Mouse (Mus musculus): ENCODE data around the gene Upk1b.
"Not testable (repeated sequence)": the region's sequence is repeated elsewhere in the genome, so short reads cannot be mapped to it uniquely, and the experiment has no call there.

Upk1b gene

GRCm38 (mm10) chr16:38800091-38800490 lies at the start of gene Upk1b:
Gene Upk1b, minus strand, starts transcription at chr16:38800328.
- no peak for DNase-seq (ENCODE audit: low read depth, low spot score)

DNA sequence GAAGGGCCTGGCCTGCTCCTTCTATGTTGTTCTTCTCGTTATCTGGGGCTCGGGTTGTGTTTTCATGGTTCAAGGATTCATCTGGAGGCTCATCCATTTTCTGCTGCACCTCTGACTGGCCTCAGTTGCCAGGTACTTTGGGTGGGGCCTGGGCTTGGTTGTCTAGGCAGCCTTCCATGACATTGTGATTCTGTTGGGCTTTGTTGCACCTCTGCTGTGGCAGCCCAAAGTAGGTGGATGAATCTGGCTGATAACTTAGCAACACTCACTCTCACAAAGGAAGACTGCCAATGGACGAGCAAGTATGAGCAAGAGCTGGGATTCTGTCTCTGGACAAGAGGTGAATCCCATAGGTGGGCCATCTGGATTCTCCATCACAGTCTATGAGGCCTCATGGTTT lies 28.5 kb upstream of the Upk1b start, which contains the start of gene 4930435E12Rik:
Gene 4930435E12Rik (minus strand): TSS at position 101 of the 400 bp plus-strand sequence.
- DNase-seq (ENCODE audit: low read depth, low spot score), result no peak

- DNase-seq (ENCODE audit: low read depth, low spot score), result no peak
These were observed 12.4 kb upstream of the Upk1b start for GRCm38 (mm10) chr16:38812521-38812920.

DNA sequence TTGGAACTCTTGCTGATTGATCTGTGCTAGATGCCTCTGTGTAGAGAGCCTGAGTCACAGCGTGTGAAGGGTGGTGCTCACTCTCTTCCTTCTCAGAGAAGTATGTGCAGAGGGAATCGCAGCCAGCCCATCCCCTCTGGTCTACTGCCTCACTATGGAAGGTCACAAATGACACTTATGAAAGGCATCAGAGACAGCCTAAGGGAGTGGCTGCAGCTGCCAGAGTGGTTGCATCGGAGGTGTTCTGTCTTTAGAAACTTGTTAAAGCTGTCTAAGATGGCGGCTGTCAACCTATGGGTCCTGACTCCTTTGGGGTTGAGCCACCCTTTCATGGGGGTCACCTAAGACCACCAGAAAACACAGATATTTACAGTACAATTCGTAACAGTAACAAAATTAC lies 10.1 kb upstream of the Upk1b start:
- no peak for DNase-seq (ENCODE audit: low read depth, low spot score)

GRCm38 (mm10) chr16:38807796-38808195 lies 7.7 kb upstream of the Upk1b start:
- not testable (repeated sequence) for DNase-seq (ENCODE audit: low read depth, low spot score)

DNA sequence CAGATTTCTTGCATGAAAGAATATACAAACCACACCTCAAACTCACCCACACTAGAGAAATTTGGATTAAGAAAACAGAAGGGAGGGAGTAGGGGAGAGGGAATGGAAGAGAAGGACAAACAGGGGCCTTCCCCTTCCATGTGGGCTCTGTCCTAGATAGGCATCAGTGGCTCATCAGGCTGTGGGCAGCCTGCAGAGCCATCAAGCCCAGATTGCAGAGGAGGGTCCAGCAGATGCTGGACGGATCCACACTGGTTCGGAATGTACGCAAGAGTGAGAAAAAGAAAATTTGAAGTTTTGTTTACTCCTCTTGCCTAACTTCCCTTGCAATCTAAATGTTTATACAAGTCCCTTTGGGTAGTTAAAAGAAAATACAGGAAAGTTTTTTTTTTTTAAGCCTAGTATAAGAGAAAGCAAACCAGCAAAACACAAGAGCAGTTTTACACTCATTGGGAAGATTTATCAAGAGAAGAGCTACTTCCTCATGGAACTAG lies 1.1 kb downstream of the Upk1b start:
- no peak for DNase-seq (ENCODE audit: low read depth, low spot score)

- DNase-seq (ENCODE audit: low read depth, low spot score), result no peak
These were observed 7.0 kb downstream of the Upk1b start for GRCm38 (mm10) chr16:38793120-38793519.

- DNase-seq (ENCODE audit: low read depth, low spot score), result no peak
These were observed 10.2 kb downstream of the Upk1b start for GRCm38 (mm10) chr16:38789966-38790365.

- DNase-seq (ENCODE audit: low read depth, low spot score), result no peak
These were observed 11.1 kb downstream of the Upk1b start for GRCm38 (mm10) chr16:38789016-38789415.

GRCm38 (mm10) chr16:38785301-38785700 lies 14.8 kb downstream of the Upk1b start:
- DNase-seq (ENCODE audit: low read depth, low spot score), result no peak

DNA sequence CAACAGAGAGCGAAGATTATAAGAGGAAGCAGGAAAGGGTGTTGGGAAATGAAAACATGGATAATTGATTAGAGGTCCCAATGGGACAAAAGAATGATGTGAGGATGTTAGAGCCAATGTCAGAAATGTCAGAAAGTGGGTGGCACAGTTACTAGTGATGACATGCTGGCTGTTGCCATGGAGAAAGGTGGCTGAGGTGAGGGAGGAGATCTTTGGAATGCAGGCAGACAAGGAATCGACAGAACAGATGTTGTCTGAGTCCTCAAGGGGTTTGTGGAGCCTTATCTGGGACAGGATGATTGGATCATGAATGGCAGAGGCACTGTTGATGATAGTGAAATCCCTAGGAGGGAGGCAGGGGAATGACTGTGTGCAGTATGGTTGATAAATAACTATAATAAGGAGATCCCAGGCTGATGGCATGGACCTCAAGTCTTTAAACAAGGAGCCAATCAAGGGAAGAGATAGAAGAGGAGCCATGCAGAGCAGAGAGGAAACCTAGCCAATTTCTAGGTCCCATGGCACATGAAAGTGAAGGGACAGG lies 17.5 kb downstream of the Upk1b start:
- no peak for DNase-seq (ENCODE audit: low read depth, low spot score)

GRCm38 (mm10) chr16:38781946-38782345 lies 18.2 kb downstream of the Upk1b start:
- DNase-seq (ENCODE audit: low read depth, low spot score), result no peak

DNA sequence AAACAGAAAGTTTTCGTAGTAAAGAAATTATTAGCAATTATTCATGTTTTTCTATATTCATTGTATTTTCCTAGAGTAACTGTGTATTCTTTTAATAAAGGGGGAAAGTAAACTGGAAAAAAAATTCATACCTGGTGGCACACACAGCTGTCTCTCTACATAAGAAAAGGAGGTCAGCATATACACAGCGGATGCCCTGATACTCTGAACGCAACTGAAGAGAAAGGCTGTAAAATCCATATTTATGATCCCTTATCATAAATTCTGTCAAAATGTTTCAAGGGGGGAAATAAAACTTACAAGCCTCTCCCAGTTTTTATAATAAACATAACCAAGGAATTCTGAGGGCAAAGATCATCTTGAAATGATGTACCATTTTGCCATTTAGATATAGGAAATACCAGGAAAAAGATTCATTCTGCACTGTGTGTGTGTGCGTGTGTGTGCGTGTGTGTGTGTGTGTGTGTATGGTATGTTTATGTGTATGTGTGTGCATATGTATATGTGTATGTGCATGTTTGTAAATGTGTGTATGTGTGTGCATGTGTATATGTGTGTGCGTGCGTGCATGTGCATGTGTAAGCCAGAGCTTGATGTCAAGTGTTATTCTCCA lies 19.1 kb downstream of the Upk1b start:
- DNase-seq (ENCODE audit: low read depth, low spot score), result no peak

- no peak for DNase-seq (ENCODE audit: low read depth, low spot score)
These were observed 23.8 kb downstream of the Upk1b start for GRCm38 (mm10) chr16:38776342-38776741.

DNA sequence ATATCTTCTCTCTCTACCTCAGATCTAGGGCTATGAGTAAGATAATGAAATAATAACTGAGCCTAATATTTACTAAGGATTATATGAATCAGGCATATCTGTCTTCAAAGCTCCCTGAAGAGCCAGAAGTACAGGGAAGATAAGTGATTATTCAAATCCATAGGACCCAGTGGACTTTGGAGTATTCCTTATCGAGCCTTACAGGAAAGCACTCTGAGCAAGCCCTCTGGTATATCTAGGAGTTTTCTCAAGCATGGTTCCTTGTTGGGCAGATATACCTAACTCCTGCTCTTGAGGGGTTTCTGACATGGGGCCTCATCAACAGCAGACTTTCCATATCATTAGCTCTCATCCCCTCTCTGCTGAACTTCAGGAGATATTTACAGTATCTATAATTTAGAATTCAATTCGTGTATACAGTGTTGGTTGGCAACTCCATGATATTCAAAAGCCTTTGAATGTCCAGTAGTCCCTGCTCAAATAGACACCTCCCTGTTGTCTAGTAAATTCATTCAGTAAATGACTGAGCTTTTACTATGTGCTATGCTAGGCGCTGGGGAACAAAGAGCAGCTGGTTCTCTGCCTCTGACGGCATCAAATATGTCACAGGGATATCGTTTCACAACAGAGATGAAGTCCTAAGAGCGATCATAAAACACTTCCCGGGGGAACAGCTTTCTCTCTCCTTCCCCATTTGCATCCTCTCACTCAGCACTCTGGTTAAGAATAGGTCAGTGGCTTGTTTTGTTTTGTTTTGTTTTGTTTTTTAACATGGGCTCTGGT lies 25.0 kb downstream of the Upk1b start:
- no peak for DNase-seq (ENCODE audit: low read depth, low spot score)

DNA sequence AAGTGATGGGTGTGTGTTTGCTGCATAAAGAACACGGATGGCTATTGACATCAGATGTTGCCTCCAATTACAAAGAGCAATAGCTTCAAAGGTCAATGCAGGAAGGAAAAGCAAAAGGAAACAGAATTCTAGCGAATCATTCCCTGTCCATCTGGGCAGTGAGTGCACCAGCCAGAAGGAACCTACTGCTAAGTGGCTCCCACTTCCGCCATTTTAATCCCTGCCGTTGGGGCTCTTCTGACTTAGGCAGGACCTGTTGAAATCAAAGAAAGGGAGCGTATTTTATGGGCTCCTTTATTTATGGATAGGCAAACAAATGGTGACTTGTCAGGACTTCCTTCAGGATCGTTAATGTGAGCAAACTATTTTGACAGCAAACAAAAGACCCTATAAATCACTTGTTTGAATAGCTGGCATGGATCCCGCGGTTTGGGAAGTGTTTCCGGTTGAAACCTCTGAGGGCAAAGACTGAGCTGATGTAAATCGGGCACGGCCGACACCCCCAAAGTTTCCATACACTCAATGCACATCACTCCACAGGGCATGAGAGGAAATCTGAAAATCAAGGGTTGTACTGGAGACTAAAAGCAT lies 27.1 kb downstream of the Upk1b start:
- no peak for DNase-seq (ENCODE audit: low read depth, low spot score)

DNA sequence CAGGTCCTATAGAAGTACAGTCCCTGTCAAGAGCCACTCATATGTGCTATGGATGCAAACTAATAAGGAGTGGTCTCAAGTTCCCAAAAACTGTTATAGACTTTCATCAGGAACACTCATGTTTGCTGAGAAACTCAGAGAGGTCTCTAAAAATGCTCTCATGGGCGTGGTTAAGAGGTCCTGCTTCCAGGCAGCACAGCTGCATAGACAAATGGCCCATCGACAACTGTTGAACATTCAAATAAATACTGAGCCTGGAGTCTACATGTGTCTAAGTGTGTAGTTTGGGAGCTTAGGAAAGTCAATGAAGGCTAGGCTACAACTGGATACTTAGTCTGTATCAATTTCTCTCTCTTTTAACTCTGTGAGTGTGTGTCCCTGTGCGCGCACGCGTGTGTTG lies 29.0 kb downstream of the Upk1b start:
- DNase-seq (ENCODE audit: low read depth, low spot score), result no peak

DNA sequence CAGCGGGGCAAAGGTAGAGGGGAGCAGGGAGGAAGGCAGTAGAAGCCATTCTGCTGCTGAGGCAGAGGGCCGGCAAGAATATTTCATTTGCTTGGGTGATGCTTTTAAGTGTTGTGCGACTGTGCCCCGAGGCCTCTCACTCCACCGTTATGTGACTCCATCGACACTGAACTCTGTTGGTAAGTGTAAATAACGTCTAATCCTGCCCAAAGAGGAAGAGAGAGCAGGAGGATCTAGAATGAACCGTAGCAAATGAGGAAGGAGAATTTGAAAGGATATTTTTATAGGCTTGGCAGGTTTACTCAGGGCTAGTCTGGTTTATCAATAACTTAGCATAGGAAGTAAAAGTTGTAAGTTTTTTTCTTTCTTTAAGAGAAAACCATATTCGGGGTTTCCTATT lies 30.6 kb downstream of the Upk1b start:
- no peak for DNase-seq (ENCODE audit: low read depth, low spot score)

- no peak for DNase-seq (ENCODE audit: low read depth, low spot score)
These were observed 31.7 kb downstream of the Upk1b start for GRCm38 (mm10) chr16:38768386-38768785.

DNA sequence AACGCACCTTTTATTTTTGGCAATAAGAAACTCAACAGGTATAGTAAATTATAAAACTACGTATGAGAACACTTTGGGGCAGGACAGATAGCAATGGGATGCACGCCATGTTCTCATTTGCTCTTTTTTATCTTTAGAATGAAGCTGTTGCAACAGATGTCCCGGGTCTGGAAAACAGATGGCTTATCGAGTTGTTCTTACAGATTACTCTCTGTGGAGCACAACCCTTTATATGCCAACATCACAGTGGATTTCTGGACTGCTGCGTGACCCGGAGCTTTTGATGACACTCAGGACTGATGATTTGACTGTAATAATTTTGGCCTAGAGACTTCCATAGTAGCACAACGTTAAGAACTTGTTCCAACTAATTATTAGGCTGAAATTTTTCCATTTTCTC lies 32.4 kb downstream of the Upk1b start:
- no peak for DNase-seq (ENCODE audit: low read depth, low spot score)

GRCm38 (mm10) chr16:38766671-38767070 lies 33.5 kb downstream of the Upk1b start:
- no peak for DNase-seq (ENCODE audit: low read depth, low spot score)

- DNase-seq (ENCODE audit: low read depth, low spot score), result no peak
These were observed 36.6 kb downstream of the Upk1b start for GRCm38 (mm10) chr16:38763508-38763907.
